Mouse (Mus musculus) midbrain, postnatal 0 days (tissue): ENCODE results near the gene Zfyve16. TPM values are rescaled to one million over a fixed set of nuclear protein-coding genes. Genes with fewer than 3 reads are reported as not detected.

Experiments used
- ATAC-seq: fragments of 200-750 bp; cut with Nextera tagmentation; 2 replicates; pipeline ENCODE4 v1.8.0; 2017; ENCODE audit warnings: moderate number of reproducible peaks, mild to moderate bottlenecking, moderate TSS enrichment, moderate library complexity; ENCODE audit not compliant: low FRiP score
- DNase-seq: peaks from one replicate; pipeline ENCODE4 v3.0.0-alpha.2; 2015; ENCODE audit warnings: low spot score
- H3K27ac ChIP-seq: fragments of 300-500 bp; sonication (generic); 2 replicates; pipeline ENCODE4 v1.5.1; 2014; ENCODE audit warnings: low read depth, mild to moderate bottlenecking, low read length, mixed read lengths
- H3K27me3 ChIP-seq: fragments of 300-500 bp; sonication (generic); 2 replicates; pipeline ENCODE4 v1.6.1; 2014; ENCODE audit warnings: low read length, control low read depth, mixed read lengths; ENCODE audit not compliant: insufficient read depth
- H3K36me3 ChIP-seq: fragments of 300-500 bp; sonication (generic); 2 replicates; pipeline ENCODE4 v1.6.1; 2014; ENCODE audit warnings: low read length, control low read depth, mixed read lengths; ENCODE audit not compliant: insufficient read depth
- H3K4me1 ChIP-seq: fragments of 300-500 bp; sonication (generic); 2 replicates; pipeline ENCODE4 v1.6.1; 2014; ENCODE audit warnings: mild to moderate bottlenecking, control low read depth, antibody characterized with exemption, low read length, mixed read lengths; ENCODE audit not compliant: insufficient read depth
- H3K4me2 ChIP-seq: fragments of 300-500 bp; sonication (generic); 2 replicates; pipeline ENCODE4 v1.6.1; 2014; ENCODE audit warnings: low read depth, mild to moderate bottlenecking, low read length, mixed read lengths; ENCODE audit not compliant: poor library complexity, severe bottlenecking
- H3K4me3 ChIP-seq: fragments of 300-500 bp; sonication (generic); 2 replicates; pipeline ENCODE4 v1.5.1; 2014; ENCODE audit warnings: low read depth, mild to moderate bottlenecking, low read length, moderate library complexity
- H3K9ac ChIP-seq: fragments of 300-500 bp; sonication (generic); replicated peaks from 2 replicates; pipeline ENCODE4 v1.6.1; 2014; ENCODE audit warnings: mild to moderate bottlenecking, low read length, moderate library complexity, mixed read lengths; ENCODE audit not compliant: poor library complexity, severe bottlenecking
- H3K9me3 ChIP-seq: fragments of 300-500 bp; sonication (generic); 2 replicates; pipeline ENCODE4 v1.6.1; 2016; ENCODE audit warnings: low read length, control low read depth
- CTCF ChIP-seq: IDR thresholded peaks from 2 replicates; pipeline ENCODE4 v1.5.1; 2016; ENCODE audit warnings: antibody characterized with exemption, mild to moderate bottlenecking
- WGBS: fragments of 180-500 bp; shearing (Covaris S2); extraction: QIAGEN DNeasy Blood & Tissue Kit; methylation state at CpG from one replicate; pipeline ENCODE4 v1.1.7; 2014; 5-methylcytosine and 5-hydroxymethylcytosine counted together
- polyA plus RNA-seq: library from polyadenylated mRNA; unstranded; fragments of >200 nt; fragmentation: Nextera tagmentation; extraction: Ambion mirVana; gene quantifications from 2 replicates; pipeline ENCODE4 v1.2.1, GENCODE M21; 2015
- total RNA-seq: library from RNA; depleted of rRNA; stranded (reverse); fragments of >200 nt; gene quantifications from 2 replicates; pipeline ENCODE4 v1.2.3, GENCODE M21; 2014; rRNA removed

Gene Zfyve16
- 16.8 and 18.3 TPM in 2 replicates for total RNA-seq
- polyA plus RNA-seq: 5.1 and 6.1 TPM in 2 replicates

DNA sequence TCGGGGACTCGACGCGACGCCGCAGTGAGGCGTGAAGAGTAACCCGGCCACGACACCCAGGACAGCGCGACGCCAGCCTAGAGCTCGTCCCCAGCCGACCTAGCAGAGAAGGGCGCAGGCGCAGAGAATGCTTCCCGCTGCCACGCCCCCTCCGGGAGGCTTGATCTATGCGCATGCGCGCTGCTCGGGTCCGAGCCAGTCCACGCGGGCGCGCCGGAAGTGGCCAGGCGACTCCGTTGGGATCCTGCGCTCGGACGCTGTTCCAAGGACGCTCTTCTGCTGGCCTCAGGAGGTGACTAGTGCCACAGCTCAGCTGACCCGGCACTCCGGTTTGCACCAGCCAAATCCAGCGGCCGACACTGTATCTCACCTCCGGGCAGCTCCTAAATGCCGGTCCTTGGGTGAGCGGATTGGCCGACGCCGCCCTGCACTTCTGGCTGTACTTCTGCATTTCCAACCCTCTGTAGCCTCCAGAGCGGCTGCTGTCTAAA, at the start of gene Zfyve16:
Gene Zfyve16 (minus strand): TSS at position 148 of the 491 bp plus-strand sequence.
- under 1% methylated on average over 30 of the region's 46 CpGs for WGBS
- Histone ChIP-seq H3K27ac (peak within 1 kb of the TSS; percentile 94), H3K9ac (peak within 1 kb of the TSS; percentile 86), H3K36me3 (no peaks in the 10 kb centered on the region), H3K4me1 (no peaks in the 10 kb centered on the region), H3K4me3 (peak within 1 kb of the TSS; percentile 90), H3K4me2 (peak within 1 kb of the TSS; percentile 66), H3K27me3 (no peaks in the 10 kb centered on the region), H3K9me3 (no peaks in the 10 kb centered on the region)
- ATAC-seq: peak; percentile 98
- DNase-seq: peak; percentile 97
- no peak for TF ChIP-seq CTCF

DNA sequence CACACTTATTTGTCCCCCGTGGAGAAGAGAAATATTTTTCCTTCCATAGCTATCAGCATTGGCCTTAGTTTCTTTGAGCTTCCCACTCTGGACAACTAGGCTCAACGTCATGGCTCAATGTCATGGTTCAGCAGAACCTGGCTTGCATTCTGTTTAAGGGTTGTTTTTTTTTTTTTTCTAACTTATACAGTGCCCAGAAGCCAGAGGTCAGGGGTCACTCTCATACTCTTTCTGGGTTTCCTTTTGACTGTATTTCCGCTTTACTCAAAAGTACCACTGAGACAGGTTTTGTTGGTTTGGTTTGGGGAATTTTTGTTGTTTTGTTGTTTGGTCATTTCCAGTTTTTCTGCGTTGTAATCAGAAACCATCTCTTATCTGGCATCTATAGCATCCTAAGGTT, 47.5 kb upstream of the Zfyve16 start:
- Histone ChIP-seq H3K4me3 (no peak overlapping the region), H3K27me3 (no peaks in the 10 kb centered on the region), H3K4me2 (no peak overlapping the region), H3K4me1 (no peaks in the 10 kb centered on the region), H3K9me3 (no peaks in the 10 kb centered on the region), H3K27ac (no peak overlapping the region), H3K9ac (no peak overlapping the region), H3K36me3 (no peaks in the 10 kb centered on the region)
- no peak for DNase-seq
- ATAC-seq: no peak
- WGBS: 87% methylated on average over 4 of the region's 4 CpGs
- TF ChIP-seq CTCF: no peak

DNA sequence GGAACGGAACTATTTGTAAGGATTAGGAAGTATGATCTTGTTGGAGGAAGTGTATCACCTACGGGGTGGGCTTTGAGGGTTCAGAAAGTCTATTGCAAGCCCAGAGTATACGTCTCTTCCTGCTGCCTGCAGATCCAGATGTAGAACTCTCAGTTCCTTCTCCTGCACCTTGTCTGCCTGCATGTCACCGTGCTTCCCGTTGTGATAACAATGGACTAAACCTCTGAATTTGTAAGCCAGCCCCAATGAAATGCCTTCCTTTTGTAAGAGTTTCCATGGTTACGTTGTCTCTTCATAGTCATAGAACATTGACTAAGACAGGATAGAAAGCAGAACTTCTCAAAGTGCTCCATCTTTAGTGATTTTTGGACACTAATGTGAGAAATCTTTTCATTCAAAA, 46.0 kb upstream of the Zfyve16 start:
- no peaks in the 10 kb centered on the region for H3K36me3 ChIP-seq
- no peak overlapping the region for H3K4me3 ChIP-seq
- no peak overlapping the region for H3K9ac ChIP-seq
- no peaks in the 10 kb centered on the region for H3K4me1 ChIP-seq
- DNase-seq (no peak), ATAC-seq (no peak)
- no peaks in the 10 kb centered on the region for H3K27me3 ChIP-seq
- H3K9me3 ChIP-seq: no peaks in the 10 kb centered on the region
- TF ChIP-seq CTCF: no peak
- WGBS: 40% methylated on average over 6 of the region's 6 CpGs
- H3K4me2 ChIP-seq: no peak overlapping the region
- no peak overlapping the region for H3K27ac ChIP-seq

- TF ChIP-seq CTCF: no peak
- ATAC-seq: no peak
- no peak within 1 kb of the TSS for H3K9ac ChIP-seq
Observed at GRCm38 (mm10) chr13:92576072-92576471, 45.4 kb upstream of the Zfyve16 start, which contains the start of gene Spz1. Gene Spz1 (minus strand): TSS chr13:92576172.

GRCm38 (mm10) chr13:92559429-92559828, 28.8 kb upstream of the Zfyve16 start:
- Histone ChIP-seq H3K36me3 (no peaks in the 10 kb centered on the region), H3K4me1 (no peaks in the 10 kb centered on the region), H3K27ac (no peak overlapping the region), H3K4me3 (no peak overlapping the region), H3K9ac (no peak overlapping the region), H3K9me3 (no peaks in the 10 kb centered on the region), H3K27me3 (no peaks in the 10 kb centered on the region), H3K4me2 (no peak overlapping the region)
- ATAC-seq (no peak), DNase-seq (no peak)
- WGBS: 81% methylated on average over 5 of the region's 5 CpGs
- TF ChIP-seq CTCF: no peak

More at GRCm38 (mm10) chr13:92576072-92576471, 45.4 kb upstream of the Zfyve16 start, which contains the start of gene Spz1:
- Histone ChIP-seq H3K27ac (no peak within 1 kb of the TSS), H3K9me3 (no peaks in the 10 kb centered on the region), H3K4me3 (no peak within 1 kb of the TSS), H3K36me3 (no peaks in the 10 kb centered on the region), H3K4me1 (no peaks in the 10 kb centered on the region), H3K27me3 (no peaks in the 10 kb centered on the region), H3K4me2 (no peak within 1 kb of the TSS)
- DNase-seq: no peak

GRCm38 (mm10) chr13:92557229-92557628, 26.6 kb upstream of the Zfyve16 start:
- H3K27ac ChIP-seq: no peak overlapping the region
- DNase-seq: no peak
- 52% methylated on average over 2 of the region's 2 CpGs for WGBS

More at GRCm38 (mm10) chr13:92557229-92557628, 26.6 kb upstream of the Zfyve16 start:
- H3K9me3 ChIP-seq: no peaks in the 10 kb centered on the region
- no peak overlapping the region for H3K4me3 ChIP-seq
- no peak for TF ChIP-seq CTCF
- no peaks in the 10 kb centered on the region for H3K27me3 ChIP-seq
- no peak overlapping the region for H3K4me2 ChIP-seq
- H3K9ac ChIP-seq: no peak overlapping the region
- no peak for ATAC-seq
- no peaks in the 10 kb centered on the region for H3K36me3 ChIP-seq
- no peaks in the 10 kb centered on the region for H3K4me1 ChIP-seq
